Mouse (Mus musculus): ENCODE data around the gene Dnah1. TPM values are rescaled to one million over a fixed set of nuclear protein-coding genes. Genes with fewer than 3 reads are reported as not detected.

The Dnah1 gene
- polyA plus RNA-seq, 1 experiment from 2014 or later: 8.5 TPM

DNA sequence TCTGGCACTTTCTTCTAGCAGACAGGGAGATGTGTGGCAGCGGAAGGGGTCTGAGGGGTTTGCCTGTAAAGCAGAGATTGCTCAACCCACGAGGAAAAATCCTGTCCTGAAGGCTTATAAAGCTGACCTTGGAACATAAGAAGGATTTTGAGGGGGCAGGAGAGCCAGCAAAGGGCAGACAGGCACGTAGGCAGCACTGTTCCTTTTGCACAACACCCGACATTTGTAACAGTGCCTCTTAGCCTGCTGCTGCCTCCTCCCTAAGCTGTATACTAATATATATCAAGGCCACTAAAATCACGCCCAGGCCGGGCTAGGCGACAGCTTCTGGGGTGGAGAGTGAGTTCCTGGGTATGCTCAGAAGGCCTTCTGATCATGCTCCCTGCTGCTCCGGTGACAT is 93.3 kb downstream of the Dnah1 start:
- Histone ChIP-seq H3K4me3 (replicated peaks) (no peak overlapping the region), H3K27ac (peak overlapping the region; percentile 60), H3K9me3 (replicated peaks) (no peaks in the 10 kb centered on the region), H3K9ac (no peak overlapping the region), H3K36me3 (no peaks in the 10 kb centered on the region), H3K4me2 (no peak overlapping the region), H3K27me3 (no peaks in the 10 kb centered on the region), H3K4me1 (peaks cover 78% of the 10 kb centered on the region)
- 51% methylated on average over 8 of the region's 8 CpGs for WGBS
- ATAC-seq (replicated peaks; ENCODE audit: low FRiP score): no peak

DNA sequence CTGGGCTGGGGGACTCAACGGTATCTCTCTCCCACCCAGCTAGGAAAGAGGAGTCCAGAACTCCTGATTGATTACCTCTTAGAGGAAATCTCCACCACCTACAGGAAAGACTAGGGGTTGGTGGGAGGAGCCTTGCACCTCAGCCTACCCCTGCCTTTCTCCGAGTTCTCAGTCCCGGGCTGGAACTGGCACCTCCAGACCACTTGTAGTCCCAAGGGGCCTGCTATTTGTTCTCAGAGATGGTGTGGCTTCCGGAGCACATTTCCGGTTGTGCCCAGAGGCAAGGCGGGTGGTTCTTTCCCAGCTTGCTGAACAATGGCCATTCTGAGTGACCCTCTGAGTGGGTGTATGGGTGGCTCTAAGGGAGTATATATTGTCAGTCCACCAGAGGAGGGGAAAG is 95.5 kb downstream of the Dnah1 start:
- H3K27ac ChIP-seq: peak overlapping the region; percentile 89
- WGBS: 62% methylated on average over 6 of the region's 6 CpGs
- no peaks in the 10 kb centered on the region for H3K27me3 ChIP-seq
- no peaks in the 10 kb centered on the region for H3K36me3 ChIP-seq
- no peak overlapping the region for H3K4me3 ChIP-seq (replicated peaks)
- H3K4me1 ChIP-seq: peaks cover 76% of the 10 kb centered on the region
- H3K9ac ChIP-seq: no peak overlapping the region
- H3K9me3 ChIP-seq (replicated peaks): no peaks in the 10 kb centered on the region
- H3K4me2 ChIP-seq: no peak overlapping the region
- ATAC-seq (replicated peaks; ENCODE audit: low FRiP score): no peak

DNA sequence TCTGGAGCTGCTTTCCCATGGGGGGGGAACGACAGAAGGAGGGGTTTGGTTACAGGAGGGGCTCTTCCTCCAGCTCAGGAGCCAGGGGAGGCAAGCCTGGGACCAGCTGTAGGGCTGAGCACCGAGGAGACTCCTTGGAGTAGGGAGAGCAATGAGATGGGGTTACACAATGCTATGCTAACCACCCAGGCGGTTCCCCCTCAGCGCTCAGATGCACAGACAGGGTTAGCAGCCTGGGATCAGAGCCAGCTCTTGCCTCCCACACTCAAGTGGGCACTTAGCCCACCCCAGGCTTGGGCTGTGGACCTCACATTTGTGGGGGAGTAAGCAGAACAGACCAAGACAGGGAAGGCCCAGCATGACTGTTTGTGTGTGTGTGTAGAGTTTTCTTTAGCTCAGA is 96.7 kb downstream of the Dnah1 start:
- Histone ChIP-seq H3K9me3 (replicated peaks) (no peaks in the 10 kb centered on the region), H3K36me3 (no peaks in the 10 kb centered on the region), H3K4me1 (peaks cover 69% of the 10 kb centered on the region), H3K4me2 (no peak overlapping the region), H3K27me3 (no peaks in the 10 kb centered on the region), H3K4me3 (replicated peaks) (no peak overlapping the region), H3K9ac (no peak overlapping the region), H3K27ac (peak overlapping the region; percentile 89)
- 20% methylated on average over 4 of the region's 4 CpGs for WGBS
- ATAC-seq (replicated peaks; ENCODE audit: low FRiP score): peak; percentile 94

DNA sequence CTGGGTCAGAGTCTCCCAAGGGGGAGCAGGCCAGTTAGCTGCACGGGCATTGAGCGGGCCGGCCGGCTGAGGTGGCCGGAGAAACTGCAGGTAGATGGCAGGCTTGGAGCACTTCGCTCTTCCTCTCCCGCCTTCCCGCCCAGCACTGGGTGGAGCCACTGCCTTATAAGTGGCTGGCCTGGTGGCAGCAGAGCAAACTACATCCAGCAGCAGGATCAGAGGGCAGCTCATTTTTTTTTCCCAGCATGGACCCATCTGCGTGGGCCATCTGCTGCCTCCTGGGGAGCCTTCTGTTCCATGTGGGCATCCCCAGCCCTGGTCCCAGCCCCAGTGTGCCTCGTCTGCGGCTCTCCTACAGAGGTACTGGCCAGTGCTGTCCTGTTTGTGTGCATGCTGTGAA is 106.0 kb downstream of the Dnah1 start, which contains the start of gene Sema3g:
Gene Sema3g, plus strand, starts transcription at position 195 of the 400 bp plus-strand sequence.
- H3K4me3 ChIP-seq (replicated peaks): peak within 1 kb of the TSS; percentile 21
- peak within 1 kb of the TSS; percentile 15; the same call in 1 of the 2 replicates for H3K27ac ChIP-seq
- 8% methylated on average over 11 of the region's 11 CpGs for WGBS
- H3K4me1 ChIP-seq: peaks cover 14% of the 10 kb centered on the region
- no peaks in the 10 kb centered on the region for H3K9me3 ChIP-seq (replicated peaks)
- H3K36me3 ChIP-seq: no peaks in the 10 kb centered on the region
- H3K27me3 ChIP-seq: no peaks in the 10 kb centered on the region
- peak; percentile 72 for ATAC-seq (replicated peaks; ENCODE audit: low FRiP score)
- H3K9ac ChIP-seq: 0 out of 2 replicates have a peak within 1 kb of the TSS, but pooled peaks have one; percentile 9
- peak within 1 kb of the TSS; percentile 47 for H3K4me2 ChIP-seq

DNA sequence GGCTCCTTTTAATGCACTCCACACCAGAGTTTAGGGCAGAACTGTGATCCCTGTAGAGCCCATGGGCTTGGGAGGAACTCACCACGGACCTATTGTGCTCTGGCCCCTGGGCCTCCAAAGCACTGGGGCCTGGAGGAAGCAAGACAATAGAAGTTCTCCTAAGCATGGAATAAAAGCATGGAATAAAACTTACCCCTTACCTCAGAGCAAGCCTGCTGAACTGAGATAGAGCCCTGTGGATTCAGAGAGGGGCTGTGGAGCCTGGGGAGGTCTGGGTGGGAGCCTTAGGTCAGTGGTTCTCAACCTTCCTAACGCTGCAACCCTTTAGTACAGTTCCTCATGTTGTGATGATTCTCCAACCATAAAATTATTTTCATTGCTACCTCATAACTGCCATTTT is 106.8 kb downstream of the Dnah1 start, which contains the start of gene Nisch:
Gene Nisch, minus strand, starts transcription at position 101 of the 400 bp plus-strand sequence.
- Histone ChIP-seq H3K27ac (peak within 1 kb of the TSS; percentile 48; the same call in 1 of the 2 replicates), H3K4me2 (peak within 1 kb of the TSS; percentile 47), H3K4me3 (replicated peaks) (peak within 1 kb of the TSS; percentile 21), H3K27me3 (no peaks in the 10 kb centered on the region), H3K9ac (0 out of 2 replicates have a peak within 1 kb of the TSS, but pooled peaks have one; percentile 9), H3K4me1 (peaks cover 14% of the 10 kb centered on the region), H3K36me3 (no peaks in the 10 kb centered on the region), H3K9me3 (replicated peaks) (no peaks in the 10 kb centered on the region)
- no peak for ATAC-seq (replicated peaks; ENCODE audit: low FRiP score)
- 73% methylated on average over 2 of the region's 2 CpGs for WGBS

DNA sequence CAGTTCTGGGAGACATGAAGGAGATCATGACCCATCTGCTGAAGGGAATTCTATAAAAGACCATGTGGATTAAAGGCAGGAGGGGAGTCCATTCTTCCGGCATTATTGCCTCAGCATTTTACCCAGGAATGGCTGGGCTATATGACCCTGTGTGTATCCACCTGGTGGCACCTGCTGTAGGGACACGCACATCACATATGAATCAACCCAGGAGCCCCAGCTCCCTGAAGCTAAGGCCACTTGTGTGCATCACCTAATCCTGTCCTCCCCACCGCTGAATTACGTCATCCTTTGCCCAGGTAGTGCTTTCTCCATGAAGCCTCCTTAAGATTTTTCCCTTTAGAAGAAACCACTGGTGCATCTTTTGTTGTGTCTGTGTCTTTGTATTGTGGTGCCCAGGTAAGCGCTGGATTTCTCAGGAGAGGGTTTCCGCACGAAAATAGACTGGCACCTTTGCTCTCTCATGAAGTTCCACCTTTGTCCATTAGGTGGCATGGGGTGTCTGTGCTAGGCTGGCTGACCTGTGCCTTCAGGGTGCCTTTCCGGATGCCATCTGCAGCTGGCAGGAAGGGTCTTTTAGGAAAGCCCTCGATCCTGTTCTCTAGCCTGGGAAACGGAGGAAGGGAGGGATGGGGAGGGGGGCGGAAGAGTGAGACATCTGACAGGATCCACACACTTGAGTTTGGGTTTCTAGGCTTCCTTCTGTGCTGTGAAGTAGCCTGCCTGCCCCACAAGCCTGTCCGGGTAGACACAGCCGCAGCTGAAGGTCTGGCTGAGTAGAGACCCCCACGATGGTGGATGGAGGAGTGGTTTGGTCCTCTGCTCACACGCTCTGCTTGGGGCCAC is 108.3 kb downstream of the Dnah1 start:
- no peaks in the 10 kb centered on the region for H3K36me3 ChIP-seq
- no peaks in the 10 kb centered on the region for H3K9me3 ChIP-seq (replicated peaks)
- peaks cover 14% of the 10 kb centered on the region for H3K4me1 ChIP-seq
- WGBS: 30% methylated on average over 15 of the region's 15 CpGs
- H3K27ac ChIP-seq: peak overlapping the region; percentile 48; the same call in 1 of the 2 replicates
- ATAC-seq (replicated peaks; ENCODE audit: low FRiP score): peak; percentile 41; the same call in 1 of the 2 replicates
- H3K27me3 ChIP-seq: no peaks in the 10 kb centered on the region
- no peak overlapping the region for H3K9ac ChIP-seq
- H3K4me2 ChIP-seq: 0 out of 2 replicates have a peak overlapping the region, but pooled peaks have one; percentile 4
- no peak overlapping the region for H3K4me3 ChIP-seq (replicated peaks)

DNA sequence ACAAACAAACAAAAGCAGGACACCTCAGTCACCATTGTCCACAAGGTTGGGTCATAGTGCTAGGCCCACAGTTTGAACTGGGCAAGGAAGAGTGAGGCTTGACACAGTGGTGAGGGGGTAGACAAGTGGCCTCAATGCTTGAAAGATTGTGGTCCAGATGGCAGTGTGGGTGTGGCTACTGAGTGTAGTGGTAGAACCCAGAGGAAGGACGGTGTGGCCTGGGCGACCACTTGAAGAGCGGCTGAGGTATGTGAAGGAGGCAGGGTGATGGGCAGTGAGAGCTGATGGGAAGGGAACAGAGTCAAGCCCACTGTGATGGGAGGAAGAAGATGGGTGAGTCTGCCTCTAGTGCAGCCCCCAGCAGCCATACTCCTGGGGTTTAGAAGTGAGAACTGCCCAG is 109.0 kb downstream of the Dnah1 start:
- H3K9me3 ChIP-seq (replicated peaks): no peaks in the 10 kb centered on the region
- H3K4me1 ChIP-seq: peaks cover 14% of the 10 kb centered on the region
- H3K9ac ChIP-seq: no peak overlapping the region
- no peaks in the 10 kb centered on the region for H3K27me3 ChIP-seq
- ATAC-seq (replicated peaks; ENCODE audit: low FRiP score): no peak
- 79% methylated on average over 3 of the region's 3 CpGs for WGBS
- no peak overlapping the region for H3K4me2 ChIP-seq
- H3K27ac ChIP-seq: no peak overlapping the region
- no peak overlapping the region for H3K4me3 ChIP-seq (replicated peaks)
- H3K36me3 ChIP-seq: no peaks in the 10 kb centered on the region

DNA sequence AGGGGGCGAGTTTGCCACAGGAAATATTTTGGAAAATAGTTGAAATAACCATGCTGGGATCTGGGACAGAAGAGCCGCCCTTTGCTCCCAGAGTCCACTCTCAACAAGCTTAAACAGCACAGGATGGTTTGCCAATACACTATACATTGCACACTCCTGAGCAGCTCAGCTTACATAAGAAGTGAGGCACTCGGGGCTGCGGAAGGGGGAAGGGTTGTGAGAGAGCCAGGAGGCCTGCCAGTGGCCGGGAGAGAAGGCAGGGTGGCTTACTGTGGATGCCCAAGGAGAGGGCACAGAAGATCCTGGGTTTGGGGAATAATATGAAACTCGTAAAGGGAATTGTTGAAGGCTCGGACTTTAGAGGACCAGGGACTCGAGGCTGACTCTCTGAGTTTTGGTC is 109.8 kb downstream of the Dnah1 start:
- Histone ChIP-seq H3K4me3 (replicated peaks) (no peak overlapping the region), H3K9ac (no peak overlapping the region), H3K4me1 (peaks cover 14% of the 10 kb centered on the region), H3K27ac (no peak overlapping the region), H3K27me3 (no peaks in the 10 kb centered on the region), H3K9me3 (replicated peaks) (no peaks in the 10 kb centered on the region), H3K36me3 (no peaks in the 10 kb centered on the region), H3K4me2 (no peak overlapping the region)
- no peak for ATAC-seq (replicated peaks; ENCODE audit: low FRiP score)
- WGBS: 68% methylated on average over 8 of the region's 8 CpGs

DNA sequence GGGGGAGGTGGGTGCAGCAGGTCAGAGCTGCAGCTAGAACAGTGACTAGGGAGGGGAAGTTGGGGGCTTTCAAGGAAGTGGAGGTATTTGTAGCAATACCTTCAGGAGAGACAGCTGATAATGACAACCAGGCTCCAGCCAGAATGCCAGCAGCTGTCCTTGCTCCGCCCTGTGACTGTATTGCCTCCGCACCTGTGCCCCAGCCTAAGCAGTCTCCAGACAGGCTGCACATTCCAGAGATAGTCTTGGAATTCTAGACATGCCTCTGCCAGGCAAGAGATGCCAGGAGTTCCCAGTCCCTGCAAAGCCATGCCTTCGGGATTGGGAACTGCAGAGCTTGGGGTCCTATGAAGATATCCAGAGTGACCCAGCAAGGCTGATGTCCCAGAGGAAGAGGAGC is 111.2 kb downstream of the Dnah1 start:
- no peak overlapping the region for H3K4me2 ChIP-seq
- no peak overlapping the region for H3K27ac ChIP-seq
- WGBS: 78% methylated on average over 3 of the region's 3 CpGs
- H3K27me3 ChIP-seq: no peaks in the 10 kb centered on the region
- no peaks in the 10 kb centered on the region for H3K36me3 ChIP-seq
- peaks cover 9% of the 10 kb centered on the region for H3K4me1 ChIP-seq
- H3K4me3 ChIP-seq (replicated peaks): no peak overlapping the region
- ATAC-seq (replicated peaks; ENCODE audit: low FRiP score): no peak
- no peak overlapping the region for H3K9ac ChIP-seq
- no peaks in the 10 kb centered on the region for H3K9me3 ChIP-seq (replicated peaks)

DNA sequence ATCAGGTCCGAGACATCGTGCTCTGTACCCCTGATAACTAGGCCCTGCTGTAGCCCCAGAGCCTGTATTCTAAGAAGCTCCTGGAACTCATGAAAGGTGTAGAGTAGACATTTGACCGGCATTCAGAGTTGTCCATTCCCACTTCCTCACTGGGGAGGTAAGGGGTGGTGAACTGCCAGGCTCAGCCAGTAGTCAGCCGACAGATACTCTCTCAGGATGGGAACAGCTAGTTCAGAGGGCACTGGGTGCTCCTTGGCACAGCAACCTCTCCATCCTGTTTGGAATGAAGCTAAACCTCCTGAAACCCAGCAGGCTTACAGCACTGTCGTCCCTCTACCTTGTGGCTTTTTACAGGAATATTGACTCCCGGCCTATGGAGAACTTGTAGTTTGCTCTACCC is 111.8 kb downstream of the Dnah1 start:
- H3K27ac ChIP-seq: no peak overlapping the region
- H3K4me3 ChIP-seq (replicated peaks): no peak overlapping the region
- no peak for ATAC-seq (replicated peaks; ENCODE audit: low FRiP score)
- H3K4me2 ChIP-seq: no peak overlapping the region
- no peaks in the 10 kb centered on the region for H3K27me3 ChIP-seq
- peaks cover 12% of the 10 kb centered on the region for H3K4me1 ChIP-seq
- H3K9me3 ChIP-seq (replicated peaks): no peaks in the 10 kb centered on the region
- no peaks in the 10 kb centered on the region for H3K36me3 ChIP-seq
- H3K9ac ChIP-seq: no peak overlapping the region
- WGBS: 91% methylated on average over 6 of the region's 6 CpGs

Measured in kidney, embryonic 15.5 days (tissue).